Mouse (Mus musculus) right cerebral cortex, postnatal 25 days (tissue): ENCODE measurements around the gene Gm26727.
"Not testable (repeated sequence)": the region's sequence is repeated elsewhere in the genome, so short reads cannot be mapped to it uniquely, and the experiment has no call there.

Source experiments
- DNase-seq: peaks from one replicate; pipeline ENCODE4 v3.0.0; 2022

Gm26727 gene

DNA sequence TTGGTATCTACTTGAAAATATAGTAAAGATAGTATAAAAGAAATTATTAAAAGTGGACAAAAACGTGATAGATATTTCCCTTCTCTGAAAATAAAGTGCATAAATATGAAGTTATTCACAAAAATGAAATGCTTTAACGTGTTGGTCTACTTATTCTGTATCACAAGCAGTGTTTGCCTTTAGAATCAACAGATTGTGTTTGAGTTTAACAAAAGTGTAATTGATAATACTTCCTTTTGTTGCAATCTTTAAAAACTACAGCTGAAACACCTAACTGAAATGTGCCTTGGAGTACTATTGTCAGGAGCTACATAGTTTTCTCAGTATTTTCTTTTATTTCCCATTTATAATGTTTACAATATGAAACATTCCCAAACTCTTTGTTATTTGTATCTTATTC, at the start of gene Gm26727:
Gm26727 (minus strand) TSS at position 101 of the 400 bp plus-strand sequence.
- DNase-seq, result no peak

DNA sequence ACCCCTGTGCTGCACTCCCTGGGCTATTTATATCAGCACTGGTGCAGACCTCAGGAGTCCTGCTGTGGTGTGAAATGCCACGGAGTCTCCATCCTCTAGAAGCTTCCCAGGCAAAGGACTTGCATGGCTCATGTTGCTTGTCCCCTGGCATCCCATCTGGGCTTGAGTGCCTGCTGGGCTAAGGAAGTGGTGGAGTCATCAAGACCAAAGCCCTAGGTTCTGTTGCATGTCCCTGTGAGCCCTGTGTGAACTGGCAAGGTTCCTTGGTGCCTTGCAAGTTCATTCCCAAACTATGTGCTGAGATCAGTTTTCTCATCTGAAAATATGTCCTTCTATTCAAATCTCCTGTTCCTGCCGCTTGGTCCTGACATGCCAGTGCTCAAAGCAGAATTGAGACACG, 48.1 kb upstream of the Gm26727 start:
- DNase-seq, result no peak

DNA sequence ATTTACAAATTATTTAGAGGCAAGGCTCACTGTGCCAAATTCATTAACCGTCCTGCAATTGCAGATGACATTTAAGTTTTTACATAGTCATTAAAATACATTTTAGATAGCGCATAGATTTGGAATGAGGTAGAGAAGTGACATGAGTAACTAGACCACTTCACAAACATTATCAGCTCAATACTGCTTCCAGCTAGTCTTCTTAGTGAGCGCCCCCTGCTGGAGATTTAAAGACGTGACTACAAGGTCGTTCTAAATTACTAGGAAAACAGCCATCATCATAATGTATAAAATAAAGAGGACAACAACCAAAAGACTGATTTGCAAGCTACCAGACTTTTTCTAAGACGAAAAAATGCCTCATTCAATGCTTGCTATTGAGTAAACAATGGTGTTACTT, 44.8 kb upstream of the Gm26727 start:
- no peak for DNase-seq

DNA sequence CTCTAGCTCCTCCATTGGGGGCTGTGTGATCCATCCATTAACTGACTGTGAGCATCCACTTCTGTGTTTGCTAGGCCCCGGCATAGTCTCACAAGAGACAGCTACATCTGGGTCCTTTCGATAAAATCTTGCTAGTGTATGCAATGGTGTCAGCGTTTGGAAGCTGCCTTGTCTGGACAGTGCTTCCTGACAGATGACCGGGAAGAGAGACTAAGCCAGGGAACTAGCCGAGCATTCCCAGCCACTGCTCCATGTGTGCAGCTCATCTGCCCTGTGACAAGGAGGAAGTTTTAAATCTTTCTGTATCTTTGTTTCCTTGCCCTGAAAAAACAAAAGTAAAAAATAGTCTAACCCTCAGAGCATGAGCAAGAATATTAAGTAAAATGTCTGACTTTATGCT, 37.0 kb upstream of the Gm26727 start:
- not testable (repeated sequence) for DNase-seq

DNA sequence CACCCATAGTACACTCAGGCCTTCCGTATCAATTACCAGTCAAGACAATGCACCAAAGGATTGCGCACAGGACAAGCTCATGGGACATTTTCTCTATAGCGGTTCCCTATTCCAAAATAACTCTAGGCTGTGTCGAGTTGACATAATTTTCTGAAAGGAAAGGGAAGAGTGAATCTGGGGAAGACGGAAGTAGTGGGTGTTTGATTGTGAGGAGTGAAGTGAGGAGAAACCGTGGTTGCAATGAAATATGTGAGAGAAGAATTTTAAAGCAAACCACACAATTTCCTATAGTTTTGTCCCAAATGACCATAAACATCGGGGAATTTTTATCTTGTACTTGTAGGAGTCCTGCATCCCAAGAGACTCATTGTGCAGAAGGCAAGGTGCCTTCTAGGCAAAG, 34.1 kb upstream of the Gm26727 start:
- no peak for DNase-seq

DNA sequence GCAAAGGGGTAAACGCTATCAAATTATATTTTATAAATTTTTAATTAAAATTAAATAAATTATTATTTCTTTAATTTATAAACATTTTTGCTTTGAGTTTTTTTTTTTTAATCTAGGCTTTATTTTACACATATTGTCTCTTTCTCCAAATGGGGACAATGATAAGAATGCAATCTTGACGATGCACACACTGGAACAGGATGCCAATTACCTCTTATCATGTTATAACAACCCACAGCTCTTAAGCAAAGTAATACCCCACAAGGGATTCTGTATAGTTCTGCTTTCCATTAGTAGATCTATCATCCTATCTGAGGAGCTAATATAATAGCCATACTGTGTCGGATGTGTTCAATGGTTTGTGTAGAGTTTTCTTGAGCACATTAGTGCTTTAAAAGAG, 27.9 kb upstream of the Gm26727 start:
- no peak for DNase-seq

DNA sequence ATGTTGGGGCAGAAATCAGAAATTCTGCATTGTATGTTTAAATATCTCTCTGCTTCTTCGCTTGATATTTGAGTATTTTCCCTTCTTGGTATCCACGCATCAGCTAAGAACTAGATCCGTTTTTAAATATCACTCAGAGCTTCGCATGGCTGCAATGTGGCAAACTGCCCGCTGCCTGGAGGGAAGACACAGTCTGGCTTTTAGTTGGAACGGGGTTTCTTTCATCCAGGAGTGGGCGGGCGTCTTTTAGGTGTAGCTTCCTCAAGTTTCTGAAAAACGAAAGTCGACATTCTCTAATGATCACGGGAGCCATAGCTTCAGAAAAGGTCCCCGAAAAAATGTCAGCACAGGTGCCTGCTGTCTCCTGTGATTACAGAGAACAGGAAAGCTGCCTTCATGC, 14.2 kb upstream of the Gm26727 start:
- DNase-seq, result peak; percentile 37

DNA sequence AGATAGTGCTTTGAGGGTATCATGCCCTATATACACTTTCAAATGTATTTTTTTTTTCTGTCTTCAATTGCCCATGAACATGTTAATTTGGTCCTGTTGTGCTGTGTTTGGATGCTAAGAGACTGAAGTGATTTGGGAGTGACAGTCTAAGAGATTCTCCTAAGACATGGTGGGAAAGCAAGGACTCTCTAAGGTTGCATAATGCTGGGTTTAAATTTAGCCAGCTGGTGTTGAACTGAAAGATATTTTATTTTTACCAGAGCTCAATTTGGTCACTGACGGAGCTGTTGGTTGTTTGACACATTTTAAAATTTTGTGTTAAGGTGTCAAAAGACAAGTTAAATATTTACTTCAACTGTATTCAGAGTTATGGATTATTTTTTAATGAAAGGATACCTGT, 13.8 kb upstream of the Gm26727 start:
- DNase-seq, result no peak

DNA sequence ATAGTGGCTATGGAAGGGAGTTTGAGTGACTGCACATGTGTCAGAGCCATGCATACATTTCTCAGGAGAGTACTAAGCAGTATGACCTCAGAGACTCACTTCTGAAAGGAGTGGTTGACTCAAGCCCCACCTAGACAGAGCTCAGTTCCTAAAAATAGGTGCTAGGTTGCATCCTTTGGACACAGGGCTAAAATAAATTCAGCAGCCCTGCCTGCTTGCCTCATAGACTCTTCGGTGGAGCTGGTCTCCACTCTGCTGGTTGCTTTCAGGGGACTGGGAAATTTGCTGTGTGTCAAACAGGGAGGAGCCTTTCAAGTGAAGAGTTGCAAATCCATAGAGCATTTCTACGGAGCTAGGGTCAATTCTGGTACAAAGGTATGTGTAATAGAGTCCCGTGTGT, 12.8 kb upstream of the Gm26727 start, which contains the start of gene Xirp2:
Xirp2 (plus strand) TSS at position 223 of the 400 bp plus-strand sequence.
- no peak for DNase-seq

DNA sequence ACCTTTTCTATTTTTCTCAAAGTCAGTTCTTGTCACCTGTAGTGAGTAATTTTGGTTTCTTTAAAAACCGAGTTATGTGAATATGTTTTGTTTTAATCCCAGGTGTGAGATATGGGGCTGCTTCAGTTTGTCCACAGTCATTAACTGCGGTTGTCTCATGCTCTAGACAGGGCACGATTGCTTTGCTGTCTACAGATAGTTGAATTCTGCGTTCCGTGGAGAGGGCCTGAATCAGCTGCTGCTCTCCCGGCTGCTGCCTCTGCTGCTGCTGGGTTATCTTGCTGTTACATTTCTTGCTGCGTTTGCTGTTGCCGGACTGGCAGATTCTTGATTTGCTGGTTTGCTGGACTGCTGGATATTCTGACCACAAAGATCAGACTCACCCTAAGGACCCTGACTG, 5.3 kb upstream of the Gm26727 start:
- no peak for DNase-seq

DNA sequence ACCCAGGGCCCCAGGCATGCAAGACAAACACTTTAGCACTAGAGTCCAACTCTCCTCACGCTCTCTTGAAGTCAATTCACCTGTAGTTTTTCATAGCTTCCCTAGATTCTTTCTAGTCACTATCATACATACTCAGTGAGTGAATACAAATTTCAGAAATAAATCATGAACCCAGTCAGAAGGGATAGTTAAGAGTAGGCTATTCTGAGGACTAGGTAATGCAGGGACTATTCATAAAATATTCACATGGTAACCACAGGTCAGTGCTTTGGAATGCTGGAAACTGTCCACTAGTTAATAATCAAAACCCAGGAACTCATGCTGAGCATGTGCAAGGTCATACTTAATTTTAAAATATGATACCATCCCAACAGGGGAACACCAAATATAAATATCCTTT, 10.2 kb downstream of the Gm26727 start:
- DNase-seq, result no peak

DNA sequence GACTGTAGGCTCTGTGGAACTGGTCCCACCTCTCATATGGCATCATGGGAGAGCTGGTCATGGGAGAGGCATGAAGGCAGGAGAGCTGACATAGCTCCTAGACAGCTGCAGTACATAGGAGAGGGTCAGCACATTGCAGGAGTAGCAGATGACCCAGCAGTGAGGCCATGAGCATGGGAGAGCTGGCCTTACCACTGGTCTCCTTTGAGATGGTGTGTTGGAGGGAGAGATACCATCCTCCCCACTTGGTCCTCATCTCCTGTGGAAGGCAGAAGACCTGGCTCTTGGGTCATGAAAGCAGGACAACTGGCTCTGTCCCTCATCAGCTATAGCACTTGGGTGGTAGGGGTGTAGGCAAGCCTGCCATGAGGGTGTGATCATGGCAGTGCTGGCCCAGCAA, 12.1 kb downstream of the Gm26727 start:
- DNase-seq, result no peak

DNA sequence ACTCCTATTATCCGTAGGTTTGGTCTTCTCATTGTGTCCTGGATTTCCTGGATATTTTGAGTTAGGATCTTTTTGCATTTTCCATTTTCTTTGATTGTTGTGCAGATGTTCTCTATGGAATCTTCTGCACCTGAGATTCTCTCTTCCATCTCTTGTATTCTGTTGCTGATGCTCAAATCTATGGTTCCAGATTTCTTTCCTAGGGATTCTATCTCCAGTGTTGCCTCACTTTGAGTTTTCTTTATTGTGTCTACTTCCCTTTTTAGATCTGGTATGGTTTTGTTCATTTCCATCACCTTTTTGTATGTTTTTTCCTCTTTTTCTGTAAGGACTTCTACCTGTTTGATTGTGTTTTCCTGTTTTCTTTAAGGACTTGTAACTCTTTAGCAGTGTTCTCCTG, 19.6 kb downstream of the Gm26727 start, which contains the start of gene Gm21830:
Gm21830 (plus strand) TSS at position 301 of the 400 bp plus-strand sequence.
- DNase-seq, result not testable (repeated sequence)
